Mouse (Mus musculus) urinary bladder, postnatal 36 days (tissue): ENCODE data around the gene Ptov1.
A peak's percentile ranks its signal among the peaks of the same experiment; 100 is the strongest.

Experiments used
- DNase-seq, 2 experiments: peaks; one replicate each; pipeline ENCODE4 v3.0.0; 2022; ENCODE audit warnings: low spot score in 2 of 2, mixed read lengths in 1 of 2

Gene Ptov1

GRCm38 (mm10) chr7:44869697-44870528 lies at the start of gene Ptov1:
Gene Ptov1 (minus strand): TSS chr7:44869788.
- peak; percentile 86 to 91 for DNase-seq

GRCm38 (mm10) chr7:44919127-44919526 lies 49.5 kb upstream of the Ptov1 start:
- DNase-seq, result no peak

GRCm38 (mm10) chr7:44918219-44918618 lies 48.6 kb upstream of the Ptov1 start:
- DNase-seq, result no peak

- DNase-seq, result no peak
These were observed 47.3 kb upstream of the Ptov1 start for GRCm38 (mm10) chr7:44916881-44917280.

- DNase-seq, result no peak
These were observed 46.6 kb upstream of the Ptov1 start for GRCm38 (mm10) chr7:44916191-44916590.

- no peak for DNase-seq
These were observed 45.7 kb upstream of the Ptov1 start for GRCm38 (mm10) chr7:44915314-44915713.

- no peak for DNase-seq
These were observed 44.8 kb upstream of the Ptov1 start for GRCm38 (mm10) chr7:44914396-44914795.

GRCm38 (mm10) chr7:44908706-44909476 lies 39.3 kb upstream of the Ptov1 start:
- DNase-seq, result no peak

GRCm38 (mm10) chr7:44905430-44905829 lies 35.8 kb upstream of the Ptov1 start:
- no peak for DNase-seq

- no peak for DNase-seq
These were observed 31.7 kb upstream of the Ptov1 start for GRCm38 (mm10) chr7:44901230-44901722.

GRCm38 (mm10) chr7:44900632-44901031 lies 31.0 kb upstream of the Ptov1 start:
- DNase-seq, result no peak

GRCm38 (mm10) chr7:44898607-44899006 lies 29.0 kb upstream of the Ptov1 start:
- peak in 1 of 2 experiments; percentile 30 for DNase-seq

GRCm38 (mm10) chr7:44896499-44896898 lies 26.9 kb upstream of the Ptov1 start:
- DNase-seq, result no peak

GRCm38 (mm10) chr7:44895593-44896434 lies 26.2 kb upstream of the Ptov1 start, which contains the start of gene Fuz:
Gene Fuz (plus strand): TSS chr7:44896079.
- DNase-seq, result peak; percentile 87 to 89

- no peak for DNase-seq
These were observed 25.6 kb upstream of the Ptov1 start for GRCm38 (mm10) chr7:44895206-44895592.

- no peak for DNase-seq
These were observed 24.6 kb upstream of the Ptov1 start for GRCm38 (mm10) chr7:44894175-44894574.

GRCm38 (mm10) chr7:44893197-44893596 lies 23.6 kb upstream of the Ptov1 start:
- DNase-seq, result no peak

GRCm38 (mm10) chr7:44892276-44892921 lies 22.8 kb upstream of the Ptov1 start, which contains the start of gene Med25:
Gene Med25 (minus strand): TSS chr7:44892712.
- DNase-seq, result peak; percentile 83 to 86

GRCm38 (mm10) chr7:44891611-44892010 lies 22.0 kb upstream of the Ptov1 start:
- DNase-seq, result no peak

- no peak for DNase-seq
These were observed 21.1 kb upstream of the Ptov1 start for GRCm38 (mm10) chr7:44890737-44891136.

GRCm38 (mm10) chr7:44890180-44890579 lies 20.6 kb upstream of the Ptov1 start:
- no peak for DNase-seq
